Mouse (Mus musculus) CD4-positive naive resting alpha-beta T cell, adult 76 days (primary cell): ENCODE results near the gene Cldn34c4. TPM values are rescaled to one million over a fixed set of nuclear protein-coding genes. Genes with fewer than 3 reads are reported as not detected.

ENCODE experiments used
- total RNA-seq: library from RNA; stranded (reverse); gene quantifications from one replicate; pipeline ENCODE4 v1.2.4, GENCODE M21; 2023

The Cldn34c4 gene
- not detected for total RNA-seq

DNA sequence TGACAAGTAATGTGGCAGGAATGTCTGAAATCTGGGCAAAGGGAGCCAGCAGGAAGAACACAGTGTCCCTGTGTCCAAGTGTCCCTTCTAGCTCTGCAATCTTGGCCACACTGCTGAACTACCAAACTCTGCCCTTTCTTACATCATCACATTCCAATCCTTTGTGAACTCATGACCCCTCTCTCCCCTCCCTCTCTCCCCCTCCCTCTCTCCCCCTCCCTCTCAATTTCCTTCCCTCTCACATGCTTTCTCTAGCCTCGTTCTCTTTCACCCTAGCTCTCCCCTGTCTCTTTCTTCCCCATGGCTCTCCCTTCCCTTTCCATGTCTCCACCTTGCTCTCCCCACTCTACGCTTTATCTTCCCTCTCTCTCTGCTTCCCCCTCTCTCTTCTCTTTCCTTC is at the start of gene Cldn34c4:
TSS of gene Cldn34c4 (minus strand) at position 101 of the 400 bp plus-strand sequence.

